Mouse (Mus musculus) heart, postnatal 36 days (tissue): ENCODE measurements around the gene Il25. TPM values are rescaled to one million over a fixed set of nuclear protein-coding genes. Genes with fewer than 3 reads are reported as not detected.

ENCODE experiments used
- DNase-seq, 2 experiments: peaks; one replicate each; pipeline ENCODE4 v3.0.0; 2021 to 2022
- intact Hi-C: fragments of 180-260 bp; cut with DNase I; formaldehyde crosslinking; loops from one replicate; pipeline ENCODE4 v1.15.1; 2025
- total RNA-seq, 2 experiments: library from RNA; stranded (reverse); gene quantifications; 2 replicates each; pipeline ENCODE4 v1.2.3; 2021

Il25 gene
- not detected for total RNA-seq

GRCm38 (mm10) chr14:54932645-54933150 is at the start of gene Il25:
Il25 (plus strand) TSS chr14:54932695.
- DNase-seq, result no peak
- intact Hi-C loops, result no loop called here

- DNase-seq, result peak; percentile 80 to 82
- intact Hi-C loops, result loop anchor here (10.0 kb wide), 1 partner anchor 629 kb away; the partner anchor contains the start of genes Abhd4 and Dad1
Observed at GRCm38 (mm10) chr14:54883154-54884021, 49.1 kb upstream of the Il25 start, which contains the start of the genes Bcl2l2 and Gm20521. Bcl2l2 (plus strand) TSS chr14:54883377. Gm20521 (plus strand) TSS chr14:54883441.

GRCm38 (mm10) chr14:54884022-54884712 is 48.3 kb upstream of the Il25 start:
- DNase-seq, result no peak
- intact Hi-C loops, result loop anchor here (10.0 kb wide), 1 partner anchor 629 kb away; the partner anchor contains the start of genes Abhd4 and Dad1

- DNase-seq, result no peak
- intact Hi-C loops, result loop anchor here (10.0 kb wide), 1 partner anchor 631 kb away; the partner anchor contains the start of genes Abhd4 and Dad1
Observed at GRCm38 (mm10) chr14:54885309-54885708, 47.2 kb upstream of the Il25 start.

GRCm38 (mm10) chr14:54892200-54892599 is 40.3 kb upstream of the Il25 start, which contains the start of gene Pabpn1:
Pabpn1 (plus strand) TSS chr14:54892500.
- intact Hi-C loops, result loop anchor here (2.0 kb wide), 1 partner anchor 25 kb away; no protein-coding TSS in a partner anchor
- no peak for DNase-seq

- intact Hi-C loops, result loop anchor here (2.0 kb wide), 1 partner anchor 27 kb away; no protein-coding TSS in a partner anchor
- peak; percentile 96 to 98 for DNase-seq
Observed at GRCm38 (mm10) chr14:54893651-54894181, 38.8 kb upstream of the Il25 start.

GRCm38 (mm10) chr14:54894296-54895151 is 38.0 kb upstream of the Il25 start:
- intact Hi-C loops, result loop anchor here (5.0 kb wide), 1 partner anchor 203 kb away; no protein-coding TSS in a partner anchor

GRCm38 (mm10) chr14:54897445-54897844 is 35.0 kb upstream of the Il25 start:
- DNase-seq, result no peak
- intact Hi-C loops, result loop anchor here (5.0 kb wide), 1 partner anchor 200 kb away; no protein-coding TSS in a partner anchor

More at GRCm38 (mm10) chr14:54894296-54895151, 38.0 kb upstream of the Il25 start:
- peak in 1 of 2 experiments; percentile 66 for DNase-seq

- peak; percentile 59 to 67 for DNase-seq
- intact Hi-C loops, result loop anchor here (1.0 to 2.0 kb wide), 3 partner anchors 39 to 178 kb away; partner anchors contain the start of gene Ngdn
Observed at GRCm38 (mm10) chr14:54900383-54900782, 32.1 kb upstream of the Il25 start.

- no peak for DNase-seq
- intact Hi-C loops, result no loop called here
Observed at GRCm38 (mm10) chr14:54903641-54904040, 28.9 kb upstream of the Il25 start.

- DNase-seq, result no peak
- intact Hi-C loops, result no loop called here
Observed at GRCm38 (mm10) chr14:54908682-54909081, 23.8 kb upstream of the Il25 start.

GRCm38 (mm10) chr14:54912109-54912850 is 20.2 kb upstream of the Il25 start:
- DNase-seq, result no peak
- intact Hi-C loops, result no loop called here

GRCm38 (mm10) chr14:54912886-54913285 is 19.6 kb upstream of the Il25 start, which contains the start of gene Slc22a17:
Slc22a17 (minus strand) TSS chr14:54913132.
- intact Hi-C loops, result no loop called here
- DNase-seq, result peak; percentile 70 to 72

- DNase-seq, result no peak
- intact Hi-C loops, result no loop called here
Observed at GRCm38 (mm10) chr14:54913343-54913742, 19.2 kb upstream of the Il25 start.

GRCm38 (mm10) chr14:54920076-54920685 is 12.3 kb upstream of the Il25 start:
- no peak for DNase-seq
- intact Hi-C loops, result no loop called here

GRCm38 (mm10) chr14:54924641-54925348 is 7.7 kb upstream of the Il25 start:
- intact Hi-C loops, result no loop called here

More at GRCm38 (mm10) chr14:54924641-54925348, 7.7 kb upstream of the Il25 start:
- DNase-seq, result peak; percentile 59 to 64
